Mouse (Mus musculus): ENCODE data around the gene Slc44a4.
"Not testable (repeated sequence)": the region's sequence is repeated elsewhere in the genome, so short reads cannot be mapped to it uniquely, and the experiment has no call there.

GRCm38 (mm10) chr17:34971694-34972068, 57.4 kb downstream of the Slc44a4 start:
- not testable (repeated sequence) for TF ChIP-seq POLR2A (IDR thresholded peaks at IDR 0.05; ENCODE audit: control insufficient read depth, extremely low read depth, insufficient read depth, low read length, poor library complexity); CTCF (IDR thresholded peaks at IDR 0.05; ENCODE audit: borderline replicate concordance, control insufficient read depth, extremely low read depth, insufficient read depth, low read length, poor library complexity)
